Mouse (Mus musculus) cerebellum, adult 2 months (tissue): ENCODE measurements around the gene Itpka.

Source experiments
- CTCF ChIP-seq: fragments of 200-500 bp; IDR thresholded peaks from 2 replicates; pipeline ENCODE4 v1.5.1; 2011; ENCODE audit warnings: low read depth, mild to moderate bottlenecking, control low read depth, low read length, moderate library complexity, borderline replicate concordance; ENCODE audit not compliant: insufficient read depth
- POLR2A ChIP-seq: fragments of 200-500 bp; IDR thresholded peaks from 2 replicates; pipeline ENCODE4 v1.6.1; 2011; ENCODE audit warnings: low read length, control low read depth, borderline replicate concordance; ENCODE audit not compliant: insufficient read depth

- TF ChIP-seq CTCF (no peak), POLR2A (no peak)
Observed at GRCm38 (mm10) chr2:119743176-119743807, 1.2 kb downstream of the Itpka start.
